Mouse (Mus musculus): ENCODE data around the gene Mrto4. TPM values are rescaled to one million over a fixed set of nuclear protein-coding genes. Genes with fewer than 3 reads are reported as not detected.

Mrto4 gene
- total RNA-seq, 1 experiment, result 290 TPM

DNA sequence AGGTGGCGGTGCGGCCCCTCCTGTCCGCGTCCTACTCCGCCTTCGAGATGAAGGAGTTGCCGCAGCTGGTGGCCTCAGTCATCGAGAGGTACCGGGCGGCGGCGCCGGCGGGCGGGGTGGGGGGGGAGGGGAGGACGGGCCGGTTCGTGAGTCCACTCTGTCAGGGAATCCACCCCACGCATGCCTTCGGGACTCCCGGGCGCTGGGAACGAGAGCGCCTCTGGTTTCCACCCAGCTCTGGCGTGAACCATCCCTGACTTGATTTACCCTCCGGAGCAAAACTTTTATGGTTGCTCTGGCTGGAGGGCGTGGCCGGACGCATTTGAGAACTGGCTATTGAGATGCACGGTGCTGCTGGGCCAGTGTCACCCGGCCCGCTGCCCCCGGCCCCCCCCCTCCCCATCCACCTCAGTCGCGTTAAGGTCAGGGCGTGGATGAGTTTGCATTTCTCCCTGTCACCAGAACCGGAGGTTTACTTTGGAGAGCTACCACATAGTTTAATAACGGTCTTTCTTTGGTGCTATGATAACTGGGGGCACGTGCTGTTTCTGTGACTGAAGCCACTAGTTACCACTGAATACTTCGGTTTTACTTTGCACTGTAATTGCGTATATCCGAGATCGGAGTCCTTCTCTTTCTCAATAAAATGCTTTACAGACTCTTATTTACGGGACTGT is 28.5 kb upstream of the Mrto4 start:
- Histone ChIP-seq H3K4me3 (ENCODE audit: insufficient read depth in 1 of 2, low read depth in 1 of 2, low read length in 2 of 2, poor library complexity in 1 of 2, severe bottlenecking in 1 of 2) (peak overlapping the region; percentile 67 to 97), H3K4me1 (ENCODE audit: control insufficient read depth in 2 of 2, insufficient read depth in 2 of 2, low read length in 2 of 2, poor library complexity in 1 of 2) (peaks cover 2% of the 10 kb centered on the region in 2 experiments; a peak in 1 of 4 replicates), H3K36me3 (ENCODE audit: control insufficient read depth, insufficient read depth, low read length, poor library complexity, severe bottlenecking) (peaks cover 9% of the 10 kb centered on the region), H3K9ac (ENCODE audit: insufficient read depth, low read depth, low read length, poor library complexity, severe bottlenecking) (peak overlapping the region; percentile 96), H3K9me3 (ENCODE audit: control insufficient read depth, insufficient read depth, low read depth, low read length) (no peaks in the 10 kb centered on the region), H3K27ac (ENCODE audit: insufficient read depth, low read depth, low read length, poor library complexity, severe bottlenecking) (peak overlapping the region; percentile 88)
- no peak for TF ChIP-seq ZNF384 (IDR thresholded peaks at IDR 0.05; ENCODE audit: low read depth, low read length)
- no peak for TF ChIP-seq ZC3H11A (IDR thresholded peaks at IDR 0.05; ENCODE audit: borderline replicate concordance, low read depth, low read length)
- no peak for TF ChIP-seq HCFC1 (IDR thresholded peaks at IDR 0.05; ENCODE audit: borderline replicate concordance, insufficient read depth, low read length)
- TF ChIP-seq CHD2 (IDR thresholded peaks at IDR 0.05; ENCODE audit: low read depth, low read length), result no peak
- no peak for TF ChIP-seq MAFK (IDR thresholded peaks at IDR 0.05; ENCODE audit: insufficient read depth, low read depth, low read length)
- no peak for DNase-seq (ENCODE audit: low read depth, low spot score)
- in situ Hi-C loops (cut with MboI; ENCODE audit: low sequenced_read_pairs in 2 of 2, unreplicated experiment in 2 of 2), result no loop called here

- DNase-seq (ENCODE audit: low read depth, low spot score), result peak; percentile 98
- peak overlapping the region; percentile 78 to 97 for H3K4me3 ChIP-seq (ENCODE audit: insufficient read depth in 1 of 2, low read depth in 1 of 2, low read length in 2 of 2, poor library complexity in 1 of 2, severe bottlenecking in 1 of 2)
- in situ Hi-C loops (cut with MboI; ENCODE audit: low sequenced_read_pairs in 2 of 2, unreplicated experiment in 2 of 2), result no loop called here
- H3K36me3 ChIP-seq (ENCODE audit: control insufficient read depth, insufficient read depth, low read length, poor library complexity, severe bottlenecking), result peaks cover 15% of the 10 kb centered on the region
- H3K27ac ChIP-seq (ENCODE audit: insufficient read depth, low read depth, low read length, poor library complexity, severe bottlenecking), result peak overlapping the region; percentile 88
- H3K4me1 ChIP-seq (ENCODE audit: control insufficient read depth in 2 of 2, insufficient read depth in 2 of 2, low read length in 2 of 2, poor library complexity in 1 of 2), result peaks cover 0 to 2% of the 10 kb centered on the region in 2 experiments; a peak in 1 of 4 replicates
- peak overlapping the region; percentile 96 for H3K9ac ChIP-seq (ENCODE audit: insufficient read depth, low read depth, low read length, poor library complexity, severe bottlenecking)
- TF ChIP-seq HCFC1 (IDR thresholded peaks at IDR 0.05; ENCODE audit: borderline replicate concordance, insufficient read depth, low read length) (peak; percentile 86), CHD2 (IDR thresholded peaks at IDR 0.05; ENCODE audit: low read depth, low read length) (no peak)
- no peaks in the 10 kb centered on the region for H3K9me3 ChIP-seq (ENCODE audit: control insufficient read depth, insufficient read depth, low read depth, low read length)
These were observed 27.9 kb upstream of the Mrto4 start for GRCm38 (mm10) chr4:139380207-139380748.

DNA sequence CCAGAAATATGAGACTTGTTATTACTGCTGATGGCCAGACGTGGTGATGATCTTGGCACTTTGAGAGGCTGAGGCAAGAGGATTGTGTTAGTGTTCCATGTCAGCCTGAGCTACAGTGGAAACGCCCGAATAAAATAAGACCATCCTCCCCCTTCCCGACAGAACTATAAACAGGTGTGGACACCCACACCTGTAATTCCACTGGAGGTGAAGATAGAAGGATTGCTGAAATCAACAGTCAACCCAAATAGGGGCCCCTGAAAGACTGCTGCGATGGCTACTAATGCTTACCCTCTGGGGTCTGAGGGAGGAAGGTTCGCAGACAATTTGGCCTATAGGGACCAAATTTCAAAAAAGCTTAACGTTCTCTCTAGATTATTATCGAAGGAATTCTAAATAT is 27.3 kb upstream of the Mrto4 start:
- in situ Hi-C loops (cut with MboI; ENCODE audit: low sequenced_read_pairs in 2 of 2, unreplicated experiment in 2 of 2), result no loop called here
- no peak for DNase-seq (ENCODE audit: low read depth, low spot score)
- no peak for TF ChIP-seq ZNF384 (IDR thresholded peaks at IDR 0.05; ENCODE audit: low read depth, low read length)
- TF ChIP-seq HCFC1 (IDR thresholded peaks at IDR 0.05; ENCODE audit: borderline replicate concordance, insufficient read depth, low read length), result no peak
- TF ChIP-seq CHD2 (IDR thresholded peaks at IDR 0.05; ENCODE audit: low read depth, low read length), result no peak
- no peak for TF ChIP-seq MAFK (IDR thresholded peaks at IDR 0.05; ENCODE audit: insufficient read depth, low read depth, low read length)
- no peak for TF ChIP-seq ZC3H11A (IDR thresholded peaks at IDR 0.05; ENCODE audit: borderline replicate concordance, low read depth, low read length)
- Histone ChIP-seq H3K9ac (ENCODE audit: insufficient read depth, low read depth, low read length, poor library complexity, severe bottlenecking) (peak overlapping the region; percentile 92), H3K9me3 (ENCODE audit: control insufficient read depth, insufficient read depth, low read depth, low read length) (no peaks in the 10 kb centered on the region), H3K4me1 (ENCODE audit: control insufficient read depth in 2 of 2, insufficient read depth in 2 of 2, low read length in 2 of 2, poor library complexity in 1 of 2) (peaks cover 0 to 2% of the 10 kb centered on the region in 2 experiments; a peak in 1 of 4 replicates), H3K4me3 (ENCODE audit: insufficient read depth in 1 of 2, low read depth in 1 of 2, low read length in 2 of 2, poor library complexity in 1 of 2, severe bottlenecking in 1 of 2) (peak overlapping the region; percentile 72 to 78), H3K36me3 (ENCODE audit: control insufficient read depth, insufficient read depth, low read length, poor library complexity, severe bottlenecking) (peaks cover 19% of the 10 kb centered on the region), H3K27ac (ENCODE audit: insufficient read depth, low read depth, low read length, poor library complexity, severe bottlenecking) (peak overlapping the region; percentile 72; the same call in 1 of the 2 replicates)

GRCm38 (mm10) chr4:139373531-139373930 is 21.2 kb upstream of the Mrto4 start:
- in situ Hi-C loops (cut with MboI; ENCODE audit: low sequenced_read_pairs in 2 of 2, unreplicated experiment in 2 of 2), result no loop called here
- TF ChIP-seq ZC3H11A (IDR thresholded peaks at IDR 0.05; ENCODE audit: borderline replicate concordance, low read depth, low read length) (no peak), CHD2 (IDR thresholded peaks at IDR 0.05; ENCODE audit: low read depth, low read length) (no peak), HCFC1 (IDR thresholded peaks at IDR 0.05; ENCODE audit: borderline replicate concordance, insufficient read depth, low read length) (no peak), MAFK (IDR thresholded peaks at IDR 0.05; ENCODE audit: insufficient read depth, low read depth, low read length) (no peak), ZNF384 (IDR thresholded peaks at IDR 0.05; ENCODE audit: low read depth, low read length) (no peak)
- no peak for DNase-seq (ENCODE audit: low read depth, low spot score)
- Histone ChIP-seq H3K4me1 (ENCODE audit: control insufficient read depth in 2 of 2, insufficient read depth in 2 of 2, low read length in 2 of 2, poor library complexity in 1 of 2) (peaks cover 0 to 3% of the 10 kb centered on the region in 2 experiments; a peak in 2 of 4 replicates), H3K36me3 (ENCODE audit: control insufficient read depth, insufficient read depth, low read length, poor library complexity, severe bottlenecking) (peaks cover 56% of the 10 kb centered on the region), H3K9me3 (ENCODE audit: control insufficient read depth, insufficient read depth, low read depth, low read length) (no peaks in the 10 kb centered on the region), H3K27ac (ENCODE audit: insufficient read depth, low read depth, low read length, poor library complexity, severe bottlenecking) (peak overlapping the region; percentile 27; the same call in 1 of the 2 replicates), H3K4me3 (ENCODE audit: insufficient read depth in 1 of 2, low read depth in 1 of 2, low read length in 2 of 2, poor library complexity in 1 of 2, severe bottlenecking in 1 of 2) (no peak overlapping the region), H3K9ac (ENCODE audit: insufficient read depth, low read depth, low read length, poor library complexity, severe bottlenecking) (no peak overlapping the region)

Measured in ES-E14 (cell line).